Mouse (Mus musculus): ENCODE measurements around the gene H1fnt. TPM values are rescaled to one million over a fixed set of nuclear protein-coding genes. Genes with fewer than 3 reads are reported as not detected.

H1fnt gene
- not detected for polyA plus RNA-seq (2017; shearing (Covaris generic))

DNA sequence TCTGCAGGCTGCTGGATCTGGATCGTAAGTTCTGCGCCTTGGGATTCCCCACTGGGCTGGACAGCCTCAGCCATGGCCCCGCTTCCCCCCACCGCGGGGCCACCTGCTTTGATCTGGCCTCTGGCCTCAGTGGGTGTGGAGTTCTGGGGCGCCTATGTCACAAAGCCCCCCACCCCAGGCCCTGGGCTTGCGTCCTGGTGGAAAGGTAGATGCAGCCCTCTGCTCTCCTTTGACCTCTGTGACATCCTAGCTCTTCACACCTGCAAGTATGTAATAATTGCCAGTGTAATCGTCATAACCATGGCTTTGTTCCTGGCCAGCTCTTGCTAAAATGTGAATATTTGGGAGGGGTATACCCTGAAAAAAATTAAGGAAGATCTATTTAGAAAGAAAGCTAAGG lies at the start of gene H1fnt:
Gene H1fnt, minus strand, starts transcription at position 101 of the 400 bp plus-strand sequence.

GRCm38 (mm10) chr15:98295628-98296551 lies 38.8 kb upstream of the H1fnt start, which contains the start of gene Zfp641:
Gene Zfp641, minus strand, starts transcription at chr15:98296161.

DNA sequence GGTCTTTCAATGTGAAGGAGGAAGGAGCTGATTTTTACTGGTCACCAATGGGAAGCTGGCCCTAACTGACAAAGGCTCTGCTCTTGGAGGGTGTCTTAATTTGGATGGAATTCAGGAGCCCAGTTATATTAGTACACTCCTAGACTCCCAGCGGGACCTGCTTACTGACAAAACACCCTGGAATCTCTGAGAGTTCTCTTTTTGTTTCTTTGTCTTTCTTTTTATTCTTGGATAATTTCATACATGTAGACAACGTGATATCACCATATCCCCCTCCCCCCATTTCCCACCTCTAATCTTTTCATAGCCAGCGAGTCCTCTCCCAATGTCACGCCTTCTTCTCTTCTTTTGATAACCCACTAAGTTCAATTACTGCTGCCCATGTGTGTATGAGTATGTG lies 22.7 kb downstream of the H1fnt start, which contains the start of gene Olfr286:
Gene Olfr286, minus strand, starts transcription at position 101 of the 400 bp plus-strand sequence.

GRCm38 (mm10) chr15:98220877-98221276 lies 36.2 kb downstream of the H1fnt start, which contains the start of the genes Gm44579 and Olfr287:
Gene Gm44579, minus strand, starts transcription at chr15:98220977.
Gene Olfr287, minus strand, starts transcription at chr15:98221056.

Other genes with a start within 250 kb of the H1fnt start
- 12.7 TPM for gene Pfkm, start 164.7 kb downstream of the H1fnt start, polyA plus RNA-seq (2017; shearing (Covaris generic))
- gene Senp1, start 163.5 kb downstream of the H1fnt start, polyA plus RNA-seq (2017; shearing (Covaris generic)): 45.7 TPM
- 40.0 TPM for gene Asb8, start 91.7 kb downstream of the H1fnt start, polyA plus RNA-seq (2017; shearing (Covaris generic))
- 0.07 TPM for gene Ccdc184, start 90.1 kb downstream of the H1fnt start, polyA plus RNA-seq (2017; shearing (Covaris generic))
- gene Olfr288, start 61.8 kb downstream of the H1fnt start, polyA plus RNA-seq (2017; shearing (Covaris generic)): not detected
- gene Gm44579, start 36.3 kb downstream of the H1fnt start, polyA plus RNA-seq (2017; shearing (Covaris generic)): not detected
- not detected for gene Olfr287, start 36.2 kb downstream of the H1fnt start, polyA plus RNA-seq (2017; shearing (Covaris generic))
- 0.07 TPM for gene Olfr286, start 22.8 kb downstream of the H1fnt start, polyA plus RNA-seq (2017; shearing (Covaris generic))
- not detected for gene Zfp641, start 38.9 kb upstream of the H1fnt start, polyA plus RNA-seq (2017; shearing (Covaris generic))
- gene Olfr285, start 60.1 kb upstream of the H1fnt start, polyA plus RNA-seq (2017; shearing (Covaris generic)): not detected
- not detected for gene Olfr284, start 83.7 kb upstream of the H1fnt start, polyA plus RNA-seq (2017; shearing (Covaris generic))
- not detected for gene Olfr283, start 123.7 kb upstream of the H1fnt start, polyA plus RNA-seq (2017; shearing (Covaris generic))
- gene Olfr282, start 173.9 kb upstream of the H1fnt start, polyA plus RNA-seq (2017; shearing (Covaris generic)): not detected
- 0.05 TPM for gene Olfr281, start 195.3 kb upstream of the H1fnt start, polyA plus RNA-seq (2017; shearing (Covaris generic))
- gene OR5BS1P, start 212.6 kb upstream of the H1fnt start, polyA plus RNA-seq (2017; shearing (Covaris generic)): not detected
- gene Lalba, start 225.4 kb upstream of the H1fnt start, polyA plus RNA-seq (2017; shearing (Covaris generic)): 0.24 TPM
- gene Olfr279, start 235.1 kb upstream of the H1fnt start, polyA plus RNA-seq (2017; shearing (Covaris generic)): 0.11 TPM

Measured in CD4-positive, CD25-positive, alpha-beta regulatory T cell (primary cell).